Mouse (Mus musculus): Measurements from ENCODE around the gene Dync1li1. TPM values are rescaled to one million over a fixed set of nuclear protein-coding genes. Genes with fewer than 3 reads are reported as not detected.
"Not testable (repeated sequence)": the region's sequence is repeated elsewhere in the genome, so short reads cannot be mapped to it uniquely, and the experiment has no call there.

Gene Dync1li1
- polyA plus RNA-seq (2015; fragmentation: Nextera tagmentation; extraction: Ambion mirVana), result 118 and 130 TPM in 2 replicates

DNA sequence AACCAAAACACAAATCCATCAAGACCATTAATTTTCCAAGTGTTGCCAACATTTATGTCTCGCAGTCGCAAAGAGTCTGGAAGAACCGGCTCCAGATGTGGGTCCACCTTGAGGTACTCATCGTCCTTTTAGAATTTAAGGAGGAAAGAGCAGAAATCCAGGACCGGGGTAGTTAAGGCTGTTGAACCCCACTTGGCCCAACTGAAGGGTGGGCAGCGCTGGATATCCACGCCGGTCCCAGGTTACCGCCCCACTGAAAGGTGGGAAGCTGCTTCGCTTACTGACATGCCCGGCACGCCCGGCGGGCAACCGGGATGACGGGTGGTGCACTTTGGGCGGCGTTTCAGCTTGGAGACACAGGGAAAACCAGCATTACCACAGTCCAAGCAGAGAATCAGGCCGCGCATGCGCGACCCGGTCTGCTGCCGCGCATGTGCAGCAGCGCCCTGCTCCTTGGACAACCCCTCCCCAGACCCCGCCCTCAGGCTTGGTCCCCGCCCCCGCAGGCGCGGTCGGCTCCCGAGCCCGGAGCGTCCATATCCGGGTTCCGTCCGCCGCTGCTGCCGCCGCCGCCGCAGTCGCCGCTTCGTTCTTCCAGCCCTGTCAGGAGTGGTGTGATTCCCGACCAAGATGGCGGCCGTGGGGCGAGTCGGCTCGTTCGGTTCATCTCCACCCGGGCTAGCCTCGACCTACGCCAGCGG, at the start of gene Dync1li1:
Gene Dync1li1 (plus strand): TSS at position 539 of the 701 bp plus-strand sequence.
- H3K4me3 ChIP-seq (ENCODE audit: low read depth, low read length), result peak within 1 kb of the TSS; percentile 54
- peak within 1 kb of the TSS; percentile 98 for H3K27ac ChIP-seq (ENCODE audit: low read length)
- peaks cover 29% of the 10 kb centered on the region for H3K4me1 ChIP-seq (ENCODE audit: control insufficient read depth, insufficient read depth, low read length)
- H3K9me3 ChIP-seq (replicated peaks; ENCODE audit: control insufficient read depth, low read length, poor library complexity, severe bottlenecking), result no peaks in the 10 kb centered on the region
- under 1% methylated on average over 48 of the region's 57 CpGs for WGBS
- ATAC-seq, result peak; percentile 94
- H3K4me2 ChIP-seq (ENCODE audit: low read length), result peak within 1 kb of the TSS; percentile 85
- peak within 1 kb of the TSS; percentile 80 for H3K9ac ChIP-seq (ENCODE audit: low read depth, low read length)
- H3K27me3 ChIP-seq (ENCODE audit: control insufficient read depth, insufficient read depth, low read depth, low read length), result no peaks in the 10 kb centered on the region
- H3K36me3 ChIP-seq (ENCODE audit: control insufficient read depth, insufficient read depth, low read length), result peaks cover 9% of the 10 kb centered on the region; the same call in 1 of the 2 replicates

DNA sequence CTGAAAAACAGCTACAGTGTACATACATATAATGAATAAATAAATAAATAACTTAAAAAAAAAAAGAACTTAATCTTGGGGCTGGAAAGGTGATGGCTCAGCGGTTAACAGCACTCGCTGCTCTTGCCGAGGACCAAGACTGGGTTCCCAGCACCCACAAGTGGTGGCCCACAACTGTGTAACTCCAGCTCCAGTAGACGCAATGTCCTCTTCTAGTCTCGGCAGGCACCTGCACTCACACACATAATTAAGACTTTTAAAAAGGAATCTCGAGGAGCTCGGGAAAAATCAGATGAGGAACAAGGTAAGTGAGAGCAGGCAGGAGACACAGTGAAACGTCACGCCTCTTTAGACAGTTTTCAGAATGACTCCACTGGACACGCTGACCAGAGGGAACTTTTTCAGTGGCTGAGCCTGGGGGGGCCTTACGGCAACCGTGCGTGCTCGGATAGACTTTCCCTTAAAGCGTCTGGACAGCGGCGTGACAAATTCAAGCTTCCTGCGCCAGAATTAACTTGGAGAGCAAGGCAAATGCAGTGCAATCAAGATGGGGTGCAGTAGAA, 49.3 kb upstream of the Dync1li1 start:
- Histone ChIP-seq H3K4me2 (ENCODE audit: low read length) (peak overlapping the region; percentile 75), H3K4me1 (ENCODE audit: control insufficient read depth, insufficient read depth, low read length) (peaks cover 21% of the 10 kb centered on the region), H3K9me3 (replicated peaks; ENCODE audit: control insufficient read depth, low read length, poor library complexity, severe bottlenecking) (no peaks in the 10 kb centered on the region), H3K9ac (ENCODE audit: low read depth, low read length) (peak overlapping the region; percentile 77), H3K27me3 (ENCODE audit: control insufficient read depth, insufficient read depth, low read depth, low read length) (peaks cover 11% of the 10 kb centered on the region), H3K27ac (ENCODE audit: low read length) (peak overlapping the region; percentile 86), H3K36me3 (ENCODE audit: control insufficient read depth, insufficient read depth, low read length) (no peaks in the 10 kb centered on the region), H3K4me3 (ENCODE audit: low read depth, low read length) (peak overlapping the region; percentile 85)
- WGBS, result 15% methylated on average over 18 of the region's 18 CpGs
- ATAC-seq, result peak; percentile 27; the same call in 1 of the 2 replicates

DNA sequence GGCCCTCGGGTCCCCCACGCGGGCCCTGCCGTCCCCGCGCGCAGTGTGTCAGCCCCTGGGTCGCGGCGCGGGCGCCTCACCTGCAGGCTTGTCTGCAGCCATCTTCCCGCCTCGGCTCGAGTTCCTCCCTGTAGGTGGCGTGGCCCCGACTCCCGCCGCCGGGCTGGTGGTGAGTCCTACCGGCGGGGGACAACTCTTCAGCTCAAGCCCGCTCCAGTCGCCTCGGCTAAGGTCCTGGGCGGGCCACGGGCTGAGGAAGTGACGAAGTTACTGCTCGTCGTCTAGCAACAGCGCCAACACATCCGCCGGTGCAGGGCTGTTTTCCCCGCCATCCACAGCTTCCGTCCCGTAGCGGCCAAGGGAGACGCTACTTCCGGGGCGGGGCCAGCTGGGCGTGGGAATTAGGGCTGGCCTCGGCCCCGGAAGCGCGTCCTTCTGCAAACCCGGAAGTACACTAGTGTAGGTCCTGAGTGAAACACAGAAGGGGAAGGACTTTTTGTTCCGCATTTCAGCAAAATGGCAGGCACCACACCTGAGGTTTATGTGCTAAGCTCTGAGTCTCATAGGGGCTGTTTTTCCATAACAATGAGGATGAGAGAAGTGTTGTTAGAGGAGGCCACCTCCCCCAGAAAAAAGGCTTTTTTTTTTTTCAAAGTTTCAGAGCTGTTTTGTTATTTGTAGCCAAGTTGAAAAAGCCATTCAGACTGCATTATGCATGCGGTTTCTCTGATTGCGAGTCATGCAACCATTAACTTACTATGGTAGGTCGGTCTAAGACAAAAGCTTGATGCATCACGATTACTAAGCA, 48.5 kb upstream of the Dync1li1 start, which contains the start of gene Cnot10:
Gene Cnot10 (minus strand): TSS at position 346 of the 808 bp plus-strand sequence.
- peak within 1 kb of the TSS; percentile 85 for H3K4me3 ChIP-seq (ENCODE audit: low read depth, low read length)
- peak within 1 kb of the TSS; percentile 77 for H3K9ac ChIP-seq (ENCODE audit: low read depth, low read length)
- ATAC-seq, result peak; percentile 98
- peaks cover 11% of the 10 kb centered on the region for H3K27me3 ChIP-seq (ENCODE audit: control insufficient read depth, insufficient read depth, low read depth, low read length)
- WGBS, result 5% methylated on average over 42 of the region's 51 CpGs
- peak within 1 kb of the TSS; percentile 75 for H3K4me2 ChIP-seq (ENCODE audit: low read length)
- no peaks in the 10 kb centered on the region for H3K9me3 ChIP-seq (replicated peaks; ENCODE audit: control insufficient read depth, low read length, poor library complexity, severe bottlenecking)
- H3K36me3 ChIP-seq (ENCODE audit: control insufficient read depth, insufficient read depth, low read length), result no peaks in the 10 kb centered on the region
- peaks cover 21% of the 10 kb centered on the region for H3K4me1 ChIP-seq (ENCODE audit: control insufficient read depth, insufficient read depth, low read length)
- peak within 1 kb of the TSS; percentile 86 for H3K27ac ChIP-seq (ENCODE audit: low read length)

DNA sequence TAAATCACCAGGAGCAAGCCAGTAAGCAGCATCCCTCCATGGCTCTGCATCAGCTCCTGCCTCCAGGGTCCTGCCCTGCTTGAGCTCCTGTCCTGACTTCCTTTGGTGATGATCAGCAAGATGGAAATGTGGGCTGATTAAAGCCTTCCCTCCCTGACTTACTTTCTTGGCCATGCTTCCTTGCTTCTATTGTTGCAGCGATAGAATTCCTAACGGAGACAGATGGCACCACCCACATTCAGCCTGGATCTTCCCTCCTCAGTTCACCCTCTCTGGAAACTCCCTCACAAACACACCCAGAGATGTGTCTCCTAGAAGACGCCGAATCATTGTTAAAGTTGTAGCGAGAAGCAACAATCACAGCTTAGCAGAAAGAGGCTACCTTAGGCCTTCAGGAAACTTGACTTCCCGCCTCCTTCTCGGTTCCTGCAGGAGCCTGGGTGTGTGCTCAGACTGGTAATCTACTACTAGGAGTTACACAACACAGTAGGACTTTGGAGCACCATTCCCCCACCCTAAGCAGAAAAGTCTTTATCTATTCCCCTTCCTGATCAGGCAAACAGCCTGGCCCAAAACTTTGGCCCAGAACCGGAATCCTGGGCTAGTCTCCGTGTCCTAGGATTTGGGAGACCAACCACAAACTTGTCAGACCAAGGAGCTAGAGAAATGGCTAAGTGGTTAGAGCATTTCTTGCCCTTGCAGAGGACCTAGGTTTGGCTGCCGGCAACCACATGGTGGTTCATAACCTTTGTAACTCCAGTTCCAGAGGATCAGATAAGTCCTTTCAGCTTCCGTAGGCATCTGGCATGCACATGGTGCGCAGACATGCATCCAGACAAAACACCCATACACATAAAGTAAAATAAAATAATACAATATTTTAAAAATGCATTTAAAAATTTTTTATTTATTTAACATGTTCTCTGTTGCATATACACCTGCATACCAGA, 41.8 kb upstream of the Dync1li1 start:
- Histone ChIP-seq H3K9ac (ENCODE audit: low read depth, low read length) (no peak overlapping the region), H3K27ac (ENCODE audit: low read length) (no peak overlapping the region), H3K27me3 (ENCODE audit: control insufficient read depth, insufficient read depth, low read depth, low read length) (peaks cover 11% of the 10 kb centered on the region), H3K4me3 (ENCODE audit: low read depth, low read length) (no peak overlapping the region), H3K4me2 (ENCODE audit: low read length) (no peak overlapping the region), H3K9me3 (replicated peaks; ENCODE audit: control insufficient read depth, low read length, poor library complexity, severe bottlenecking) (no peaks in the 10 kb centered on the region), H3K4me1 (ENCODE audit: control insufficient read depth, insufficient read depth, low read length) (no peaks in the 10 kb centered on the region), H3K36me3 (ENCODE audit: control insufficient read depth, insufficient read depth, low read length) (no peaks in the 10 kb centered on the region)
- 90% methylated on average over 12 of the region's 12 CpGs for WGBS
- ATAC-seq, result no peak

DNA sequence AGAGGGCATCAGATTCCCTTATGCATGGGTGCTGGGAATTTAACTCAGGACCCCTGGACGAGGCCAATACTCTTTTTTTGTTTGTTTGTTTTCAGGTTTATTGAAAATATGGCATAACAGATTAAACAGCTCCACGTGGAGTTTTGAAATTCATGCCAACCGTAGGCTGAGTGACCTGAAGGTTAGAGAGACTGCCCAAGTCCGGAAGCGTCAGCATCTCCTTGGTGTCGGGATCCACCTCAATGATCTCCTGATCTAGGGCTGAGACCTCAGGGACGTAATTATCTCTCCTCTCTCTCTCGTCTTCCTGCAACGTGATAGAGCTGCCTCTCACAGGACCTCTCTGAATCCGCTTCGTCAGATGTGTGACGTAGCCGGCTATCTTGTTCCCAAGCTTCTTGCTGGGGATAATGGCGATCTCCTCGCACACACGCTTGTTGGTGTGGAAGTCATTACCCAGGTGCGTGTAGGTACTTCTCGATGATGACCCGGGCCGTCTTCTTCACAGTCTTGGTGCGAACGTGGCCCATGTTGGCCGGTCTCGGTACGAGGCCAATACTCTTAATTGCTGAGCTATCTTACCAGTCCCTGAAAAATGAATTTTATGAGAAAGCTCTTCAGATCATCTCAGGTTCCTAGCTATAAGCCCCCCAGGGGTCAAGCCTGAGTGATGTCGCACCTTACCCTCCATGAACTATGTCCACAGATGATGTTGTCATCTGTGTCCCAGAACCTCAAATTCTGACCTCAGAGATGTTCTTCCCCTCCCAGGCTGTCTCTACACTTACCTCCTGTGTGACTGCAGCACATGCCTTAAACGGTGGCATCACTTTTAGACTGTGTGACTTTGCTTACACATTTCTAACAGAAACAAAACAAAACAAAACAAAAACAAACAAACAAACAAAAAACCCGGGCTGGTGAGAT, 40.8 kb upstream of the Dync1li1 start:
- no peak overlapping the region for H3K4me3 ChIP-seq (ENCODE audit: low read depth, low read length)
- no peaks in the 10 kb centered on the region for H3K4me1 ChIP-seq (ENCODE audit: control insufficient read depth, insufficient read depth, low read length)
- no peaks in the 10 kb centered on the region for H3K9me3 ChIP-seq (replicated peaks; ENCODE audit: control insufficient read depth, low read length, poor library complexity, severe bottlenecking)
- 79% methylated on average over 28 of the region's 28 CpGs for WGBS
- ATAC-seq, result no peak
- H3K4me2 ChIP-seq (ENCODE audit: low read length), result no peak overlapping the region
- no peak overlapping the region for H3K9ac ChIP-seq (ENCODE audit: low read depth, low read length)
- H3K27ac ChIP-seq (ENCODE audit: low read length), result no peak overlapping the region
- no peaks in the 10 kb centered on the region for H3K36me3 ChIP-seq (ENCODE audit: control insufficient read depth, insufficient read depth, low read length)
- peaks cover 11% of the 10 kb centered on the region for H3K27me3 ChIP-seq (ENCODE audit: control insufficient read depth, insufficient read depth, low read depth, low read length)

DNA sequence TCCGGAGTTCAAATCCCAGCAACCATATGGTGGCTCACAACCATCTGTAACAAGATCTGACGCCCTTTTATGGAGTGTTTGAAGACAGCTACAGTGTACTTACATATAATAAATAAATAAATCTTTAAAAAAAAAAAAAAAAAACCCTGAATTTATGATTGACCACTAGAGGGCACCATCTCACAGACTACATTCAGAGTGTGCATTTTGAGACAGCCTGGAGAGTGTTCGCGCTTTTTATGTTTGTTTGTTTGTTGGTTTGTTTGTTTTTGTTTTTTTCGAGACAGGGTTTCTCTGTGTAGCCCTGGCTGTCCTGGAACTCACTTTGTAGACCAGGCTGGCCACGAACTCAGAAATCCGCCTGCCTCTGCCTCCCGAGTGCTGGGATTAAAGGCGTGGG, 40.1 kb upstream of the Dync1li1 start:
- not testable (repeated sequence) for H3K4me2 ChIP-seq (ENCODE audit: low read length); H3K27me3 ChIP-seq (ENCODE audit: control insufficient read depth, insufficient read depth, low read depth, low read length); H3K9me3 ChIP-seq (replicated peaks; ENCODE audit: control insufficient read depth, low read length, poor library complexity, severe bottlenecking); H3K4me1 ChIP-seq (ENCODE audit: control insufficient read depth, insufficient read depth, low read length); ATAC-seq; H3K36me3 ChIP-seq (ENCODE audit: control insufficient read depth, insufficient read depth, low read length); H3K27ac ChIP-seq (ENCODE audit: low read length); H3K9ac ChIP-seq (ENCODE audit: low read depth, low read length); H3K4me3 ChIP-seq (ENCODE audit: low read depth, low read length)
- 53% methylated on average over 8 of the region's 9 CpGs for WGBS

DNA sequence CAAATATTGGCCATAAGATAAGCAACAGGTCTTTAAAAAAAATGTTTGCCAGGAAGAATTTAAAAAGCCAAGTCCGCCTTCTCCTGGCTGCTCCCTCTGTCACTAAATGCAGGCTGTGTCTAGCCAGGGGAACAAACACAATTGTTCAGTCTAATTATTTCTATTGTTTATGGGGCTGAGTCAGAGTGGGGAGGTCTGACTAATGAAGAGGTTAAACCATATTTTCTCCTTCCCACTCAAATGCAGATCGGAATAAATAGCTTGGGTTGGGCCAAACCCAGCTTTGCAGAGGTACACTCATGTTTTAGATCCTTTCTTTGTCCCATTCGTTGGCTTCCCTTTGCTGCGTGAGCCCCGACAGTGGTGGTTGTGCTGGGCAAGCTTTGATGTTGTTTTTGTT, 39.2 kb upstream of the Dync1li1 start:
- Histone ChIP-seq H3K9ac (ENCODE audit: low read depth, low read length) (no peak overlapping the region), H3K27ac (ENCODE audit: low read length) (no peak overlapping the region), H3K36me3 (ENCODE audit: control insufficient read depth, insufficient read depth, low read length) (no peaks in the 10 kb centered on the region), H3K4me1 (ENCODE audit: control insufficient read depth, insufficient read depth, low read length) (no peaks in the 10 kb centered on the region), H3K4me3 (ENCODE audit: low read depth, low read length) (no peak overlapping the region), H3K4me2 (ENCODE audit: low read length) (no peak overlapping the region), H3K9me3 (replicated peaks; ENCODE audit: control insufficient read depth, low read length, poor library complexity, severe bottlenecking) (no peaks in the 10 kb centered on the region), H3K27me3 (ENCODE audit: control insufficient read depth, insufficient read depth, low read depth, low read length) (no peaks in the 10 kb centered on the region)
- no peak for ATAC-seq
- WGBS, result 82% methylated on average over 5 of the region's 5 CpGs
